Mouse (Mus musculus) adrenal gland, postnatal 36 days (tissue): ENCODE results near the gene Cdc42ep1. TPM values are rescaled to one million over a fixed set of nuclear protein-coding genes. Genes with fewer than 3 reads are reported as not detected.

Experiments
- DNase-seq, 2 experiments: peaks; one replicate each; pipeline ENCODE4 v3.0.0; 2021; ENCODE audit warnings: mixed read lengths in 1 of 2
- microRNA-seq: library from miRNA; unstranded; fragments of <30 nt; microRNA quantifications from one replicate; pipeline ENCODE4 v1.2.0, GENCODE M21; 2021
- total RNA-seq, 2 experiments: library from RNA; stranded (reverse); gene quantifications; 2 replicates each; pipeline ENCODE4 v1.2.3; 2021

Cdc42ep1 gene
- total RNA-seq, 2 experiments from 2014 or later = 36.8 to 52.6 TPM

GRCm38 (mm10) chr15:78877810-78878390, 35.5 kb downstream of the Cdc42ep1 start:
- peak in 1 of 2 experiments; percentile 40 for DNase-seq

DNA sequence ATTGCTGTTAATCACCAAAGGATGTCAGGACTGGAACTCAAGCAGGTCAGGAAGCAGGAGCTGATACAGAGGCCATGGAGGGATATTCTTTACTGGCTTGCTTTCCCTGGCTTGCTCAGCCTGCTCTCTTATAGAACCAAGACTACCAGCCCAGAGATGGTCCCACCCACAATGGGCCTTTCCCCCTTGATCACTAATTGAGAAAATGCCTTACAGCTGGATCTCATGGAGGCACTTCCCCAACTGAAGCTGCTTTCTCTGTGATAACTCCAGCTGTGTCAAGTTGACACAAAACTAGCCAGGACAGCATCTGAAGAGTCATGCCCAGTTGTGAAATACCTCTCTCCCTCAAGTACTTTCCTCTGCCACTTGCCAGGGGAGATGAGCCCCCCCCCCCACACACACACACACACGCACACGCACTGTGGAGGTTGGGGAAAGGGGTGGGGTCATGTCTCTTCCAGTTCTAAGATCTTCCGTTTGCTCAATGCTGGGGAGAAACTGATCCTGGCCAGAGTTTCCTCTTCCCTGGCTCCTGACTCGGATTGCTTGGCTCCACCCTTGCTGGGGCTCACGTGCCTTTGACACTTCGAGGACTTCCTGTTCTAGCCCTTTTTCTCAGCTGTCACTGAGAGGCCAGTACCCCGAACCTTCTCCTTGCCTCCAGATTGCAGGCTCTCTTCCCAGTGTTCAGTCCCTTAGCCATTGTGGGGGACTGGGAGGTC, 36.5 kb downstream of the Cdc42ep1 start:
- DNase-seq = peak in 1 of 2 experiments; percentile 35

DNA sequence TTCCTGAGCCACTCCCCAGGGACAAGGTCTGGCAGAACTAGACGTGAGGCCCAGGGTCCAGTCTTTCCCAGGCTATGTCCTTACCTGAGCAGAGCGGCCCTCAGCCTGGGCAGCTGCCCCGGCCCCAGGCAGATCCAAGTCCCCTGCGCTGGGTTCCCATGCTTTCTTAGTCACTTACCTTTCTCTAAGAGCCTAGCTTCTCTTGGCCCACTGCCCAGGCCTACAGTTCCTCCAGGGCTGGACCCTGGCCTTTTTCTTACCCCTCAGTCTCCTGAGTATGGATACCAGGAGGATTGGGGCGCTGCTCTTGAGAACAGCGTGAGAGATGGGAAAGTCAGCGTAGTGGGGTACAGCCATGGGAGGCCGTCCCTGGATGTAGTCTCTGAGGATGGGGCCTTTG, 38.0 kb downstream of the Cdc42ep1 start:
- no peak for DNase-seq

GRCm38 (mm10) chr15:78881828-78882227, 39.4 kb downstream of the Cdc42ep1 start:
- no peak for DNase-seq

DNA sequence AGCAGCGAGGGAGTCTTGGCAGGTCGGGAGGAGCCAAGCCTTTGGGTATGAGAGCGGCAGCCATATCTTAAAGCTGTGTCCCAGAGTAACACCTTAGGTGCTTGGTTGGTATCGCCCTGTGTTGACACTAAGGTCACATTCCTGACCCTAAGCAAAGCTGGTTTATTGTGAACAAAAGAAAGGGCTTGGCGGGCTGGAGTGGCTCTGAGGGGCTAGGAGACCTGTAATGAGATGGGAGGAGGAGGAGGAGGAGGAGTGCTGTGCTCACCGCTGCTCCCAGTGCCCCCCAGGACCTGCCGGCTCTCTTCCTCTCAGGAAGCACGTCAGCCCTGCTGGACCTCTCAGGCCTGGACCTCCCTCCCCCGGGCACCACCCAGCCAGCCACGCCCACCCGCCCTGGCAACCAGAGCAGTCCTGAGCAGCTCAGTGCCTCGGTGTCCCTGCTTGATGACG, 47.0 kb downstream of the Cdc42ep1 start:
- DNase-seq = no peak

DNA sequence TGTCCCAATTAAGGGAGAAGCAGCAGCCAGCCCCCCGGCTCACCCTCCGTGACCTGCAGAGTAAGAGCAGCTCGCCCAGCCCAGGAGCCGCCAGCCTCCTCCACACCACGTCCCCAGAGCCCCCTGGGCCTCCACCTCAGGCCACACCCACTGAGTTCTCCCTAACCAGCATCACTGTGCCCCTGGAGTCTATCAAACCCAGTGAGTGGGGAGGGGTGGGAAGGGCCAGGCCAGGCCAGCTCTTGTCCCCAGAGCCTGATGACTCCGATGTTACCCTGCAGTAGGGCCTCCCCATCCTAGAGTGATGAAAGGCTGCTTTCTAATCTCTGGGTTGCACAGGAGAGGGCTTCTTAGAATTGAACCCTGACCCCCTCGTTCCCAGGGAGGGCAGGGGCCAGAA, 50.0 kb downstream of the Cdc42ep1 start:
- no peak for DNase-seq

DNA sequence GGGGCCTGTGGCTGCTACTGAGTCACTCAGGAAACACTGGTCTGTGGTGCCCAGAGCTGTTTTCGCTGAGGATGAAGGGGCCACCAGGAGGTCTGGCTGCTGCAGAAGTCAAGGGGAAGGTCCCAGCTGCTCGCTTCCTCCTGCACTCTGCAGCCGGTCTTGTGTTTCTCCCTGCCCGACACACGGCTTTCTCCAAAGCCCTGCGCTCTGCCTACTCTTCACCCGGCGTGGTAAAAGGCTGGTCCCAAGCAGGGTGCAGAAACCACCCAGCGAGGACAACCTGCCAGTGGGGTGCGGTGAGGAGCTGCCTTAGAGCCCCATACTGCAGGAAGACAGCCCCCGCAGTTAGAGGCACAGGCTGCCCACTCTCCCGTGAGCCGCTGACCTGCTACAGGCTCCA, 52.3 kb downstream of the Cdc42ep1 start:
- DNase-seq = no peak

DNA sequence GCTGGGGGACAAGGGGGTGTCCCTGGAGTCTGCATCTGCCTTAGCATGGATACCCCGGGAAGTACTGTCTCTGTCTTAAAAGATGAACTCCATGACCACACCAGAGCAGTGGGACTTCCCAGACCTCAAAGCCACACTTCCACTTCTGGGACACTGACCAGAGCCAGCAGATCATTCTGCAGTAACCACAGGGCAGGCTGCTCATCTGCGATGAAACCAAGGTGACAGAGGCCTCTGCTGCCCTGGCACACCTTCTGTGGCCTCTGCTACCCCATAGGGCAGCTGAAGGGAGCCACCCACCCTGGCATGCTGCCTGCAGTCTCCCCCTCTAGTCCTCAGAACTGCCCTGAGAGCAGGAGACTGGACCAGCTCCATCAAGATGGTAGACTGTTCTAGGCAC, 53.3 kb downstream of the Cdc42ep1 start:
- no peak for DNase-seq

DNA sequence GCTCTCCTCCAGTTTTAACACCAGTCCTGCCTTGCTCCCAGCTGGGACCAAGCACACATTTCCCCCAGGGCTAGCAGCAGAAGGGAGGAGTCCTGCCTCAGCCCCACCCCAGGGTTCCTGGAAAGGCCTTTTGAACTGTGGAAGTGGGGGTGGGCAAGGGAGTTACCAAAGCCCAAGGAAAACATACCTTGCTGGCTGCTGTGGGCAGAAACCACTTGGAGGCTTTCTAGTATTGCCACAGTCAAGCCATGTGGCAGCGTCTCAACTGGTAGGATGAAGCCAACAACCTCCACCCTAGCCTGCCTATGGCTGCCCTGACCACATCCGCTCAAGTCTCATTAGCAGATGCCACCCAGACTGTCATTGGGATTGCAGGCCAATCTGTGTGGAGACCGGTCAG, 53.7 kb downstream of the Cdc42ep1 start:
- no peak for DNase-seq

DNA sequence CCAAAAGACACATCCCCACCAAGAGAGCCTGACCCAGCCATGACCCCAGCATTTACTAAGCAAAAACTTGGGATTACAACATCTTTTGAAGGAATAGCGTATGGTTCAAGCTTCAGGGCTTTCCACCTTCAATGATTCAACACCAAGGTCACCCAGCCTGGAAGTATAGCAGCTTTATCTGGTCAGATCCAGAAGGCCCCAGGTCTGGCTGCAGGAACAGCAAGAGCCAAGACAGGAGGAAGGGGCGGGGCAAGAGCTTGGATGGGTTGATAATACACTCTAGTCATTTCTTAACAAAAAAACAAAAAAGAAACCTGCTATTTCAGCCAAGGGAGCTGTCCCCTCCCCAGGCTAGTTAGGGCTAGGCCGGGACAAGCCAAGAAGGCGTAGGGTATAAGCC, 55.1 kb downstream of the Cdc42ep1 start:
- peak in 1 of 2 experiments; percentile 48 for DNase-seq

GRCm38 (mm10) chr15:78898507-78899001, 56.1 kb downstream of the Cdc42ep1 start:
- no peak for DNase-seq

DNA sequence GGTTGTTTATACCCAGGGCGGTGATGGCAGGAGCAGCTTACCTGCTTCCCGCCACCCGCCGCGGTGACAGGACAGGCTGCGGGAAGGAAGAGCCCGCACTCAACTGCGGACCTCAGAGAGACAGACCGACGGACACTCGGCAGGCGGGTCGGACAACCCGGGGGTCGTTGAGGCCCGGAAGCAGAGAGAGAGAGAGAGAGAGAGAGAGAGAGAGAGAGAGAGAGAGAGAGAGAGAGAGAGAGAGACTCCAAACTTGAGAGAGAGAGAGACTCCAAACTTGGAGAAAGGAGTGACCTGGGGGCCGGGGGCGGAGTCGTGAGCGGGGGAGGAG, 57.0 kb downstream of the Cdc42ep1 start, which contains the start of gene Gm49510:
Gm49510 (plus strand) TSS at position 259 of the 331 bp plus-strand sequence.
- DNase-seq = no peak

DNA sequence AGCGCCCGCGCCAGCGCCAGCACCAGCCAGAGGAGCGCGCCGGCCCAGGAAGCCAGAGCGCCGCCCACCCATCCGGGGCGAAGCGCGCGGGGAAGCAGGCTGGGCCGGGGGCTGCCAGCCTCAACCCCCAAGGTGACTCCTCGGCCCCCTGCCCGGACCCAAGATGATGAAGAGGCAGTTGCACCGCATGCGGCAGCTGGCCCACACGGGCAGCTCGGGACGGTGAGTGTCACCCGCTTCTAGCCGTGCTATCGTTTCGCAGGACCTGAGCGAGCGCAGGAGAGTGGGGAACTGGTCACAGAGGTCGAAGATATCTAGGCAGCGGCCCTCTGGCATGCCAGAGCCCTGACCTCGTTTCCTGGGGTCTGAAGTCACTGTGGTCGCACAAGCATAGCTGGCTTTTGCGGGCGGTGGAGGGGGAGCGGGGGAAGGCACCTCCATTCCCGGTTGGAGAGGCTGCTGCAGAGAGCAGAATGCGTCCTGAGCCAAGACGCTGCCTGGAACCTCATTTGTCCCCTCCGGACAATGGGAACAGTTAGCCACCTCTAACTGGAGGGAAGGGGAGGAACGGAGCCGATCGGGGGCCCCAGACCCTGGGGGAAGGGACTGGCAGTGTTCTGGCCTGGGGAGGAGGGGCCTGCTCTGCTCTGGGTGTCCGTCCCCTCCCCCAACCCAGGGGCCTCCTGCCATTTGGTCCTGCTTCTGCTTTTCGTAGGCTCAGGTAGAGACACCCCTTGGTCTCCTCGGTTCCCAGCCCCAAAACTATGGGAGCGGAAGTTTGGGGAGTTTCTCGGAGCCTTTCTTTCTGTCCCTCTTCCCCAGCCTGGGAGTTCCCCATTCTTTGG, 57.5 kb downstream of the Cdc42ep1 start, which contains the start of gene Sh3bp1:
Sh3bp1 (plus strand) TSS at position 29 of the 845 bp plus-strand sequence.
- peak; percentile 75 to 86 for DNase-seq

Small RNAs within 50 kb of the gene (microRNA-seq; reads per million reads assigned to microRNA genes)
- gene Mir6955 = not detected

Other genes starting within 250 kb of the Cdc42ep1 start
- gene Cyth4, start 245.6 kb upstream of the Cdc42ep1 start, total RNA-seq = 10 to 100 TPM in 1 of 2 experiments, 1 to 10 TPM in 1; 6.8 to 10.2 TPM
- 1 to 10 TPM; 2.7 to 3.0 TPM for gene Elfn2, start 123.9 kb upstream of the Cdc42ep1 start, total RNA-seq
- 10 to 100 TPM; 12.3 to 16.7 TPM for gene Mfng, start 69.1 kb upstream of the Cdc42ep1 start, total RNA-seq
- 1 to 10 TPM; 5.9 to 9.8 TPM for gene Card10, start 39.6 kb upstream of the Cdc42ep1 start, total RNA-seq
- under 1 TPM; 0.53 to 0.56 TPM for gene Lgals2, start 12.9 kb downstream of the Cdc42ep1 start, total RNA-seq
- gene Gga1, start 34.6 kb downstream of the Cdc42ep1 start, total RNA-seq = 10 to 100 TPM; 56.0 to 57.3 TPM
- gene Gm49510, start 57.0 kb downstream of the Cdc42ep1 start, total RNA-seq = not detected
- 1 to 10 TPM; 7.2 to 8.5 TPM for gene Sh3bp1, start 57.1 kb downstream of the Cdc42ep1 start, total RNA-seq
- gene Pdxp, start 71.3 kb downstream of the Cdc42ep1 start, total RNA-seq = 1 to 10 TPM; 3.3 to 3.7 TPM
- 100 to 1,000 TPM; 303 to 486 TPM for gene Lgals1, start 84.1 kb downstream of the Cdc42ep1 start, total RNA-seq
- gene Nol12, start 92.3 kb downstream of the Cdc42ep1 start, total RNA-seq = 10 to 100 TPM; 41.5 to 47.4 TPM
- 100 to 1,000 TPM; 111 to 142 TPM for gene Triobp, start 105.1 kb downstream of the Cdc42ep1 start, total RNA-seq
- gene H1f0, start 185.8 kb downstream of the Cdc42ep1 start, total RNA-seq = 100 to 1,000 TPM; 127 to 173 TPM
- gene Galr3, start 199.3 kb downstream of the Cdc42ep1 start, total RNA-seq = under 1 TPM; 0.30 to 0.36 TPM
- gene Ankrd54, start 220.3 kb downstream of the Cdc42ep1 start, total RNA-seq = 10 to 100 TPM; 18.9 to 27.0 TPM
- 100 to 1,000 TPM; 140 to 156 TPM for gene Eif3l, start 232.6 kb downstream of the Cdc42ep1 start, total RNA-seq